Mouse (Mus musculus) intestine, embryonic 15.5 days (tissue): Measurements from ENCODE around the gene Mdfic. TPM values are rescaled to one million over a fixed set of nuclear protein-coding genes. Genes with fewer than 3 reads are reported as not detected.
"Not testable (repeated sequence)": the region's sequence is repeated elsewhere in the genome, so short reads cannot be mapped to it uniquely, and the experiment has no call there.

Experiments used
- ATAC-seq: fragments of 200-750 bp; cut with Nextera tagmentation; 2 replicates; pipeline ENCODE4 v1.8.0; 2017; ENCODE audit warnings: moderate TSS enrichment, moderate library complexity
- H3K27ac ChIP-seq: fragments of 300-500 bp; sonication (generic); 2 replicates; pipeline ENCODE4 v1.5.1; 2015; ENCODE audit warnings: mild to moderate bottlenecking, inconsistent platforms
- H3K27me3 ChIP-seq: fragments of 300-500 bp; sonication (generic); replicated peaks from 2 replicates; pipeline ENCODE4 v1.6.1; 2015; ENCODE audit warnings: inconsistent platforms
- H3K36me3 ChIP-seq: fragments of 300-500 bp; sonication (generic); 2 replicates; pipeline ENCODE4 v1.6.1; 2015; ENCODE audit warnings: inconsistent platforms
- H3K4me1 ChIP-seq: fragments of 300-500 bp; sonication (generic); replicated peaks from 2 replicates; pipeline ENCODE4 v1.6.1; 2015; ENCODE audit warnings: inconsistent platforms
- H3K4me2 ChIP-seq: fragments of 300-500 bp; sonication (generic); replicated peaks from 2 replicates; pipeline ENCODE4 v1.6.1; 2015; ENCODE audit warnings: mild to moderate bottlenecking, inconsistent platforms
- H3K4me3 ChIP-seq: fragments of 300-500 bp; sonication (generic); replicated peaks from 2 replicates; pipeline ENCODE4 v1.5.1; 2015; ENCODE audit warnings: inconsistent platforms
- H3K9ac ChIP-seq: fragments of 300-500 bp; sonication (generic); 2 replicates; pipeline ENCODE4 v1.6.1; 2015; ENCODE audit warnings: inconsistent platforms
- H3K9me3 ChIP-seq: fragments of 300-500 bp; sonication (generic); 2 replicates; pipeline ENCODE4 v1.6.1; 2016; ENCODE audit warnings: inconsistent platforms
- WGBS: fragments of 180-500 bp; shearing (Covaris S2); methylation state at CpG from one replicate; pipeline ENCODE4 v1.1.7; 2015; 5-methylcytosine and 5-hydroxymethylcytosine counted together
- polyA plus RNA-seq: library from polyadenylated mRNA; unstranded; fragments of >200 nt; fragmentation: Nextera tagmentation; extraction: Ambion mirVana; gene quantifications from 2 replicates; pipeline ENCODE4 v1.2.1, GENCODE M21; 2015

Gene Mdfic
- 4.1 and 4.5 TPM in 2 replicates for polyA plus RNA-seq

GRCm38 (mm10) chr6:15720461-15720817 lies at the start of gene Mdfic:
TSS of gene Mdfic (plus strand) at chr6:15720661.
- Histone ChIP-seq H3K36me3 (no peaks in the 10 kb centered on the region), H3K27ac (peak within 1 kb of the TSS; percentile 84), H3K4me1 (no peaks in the 10 kb centered on the region), H3K9me3 (no peaks in the 10 kb centered on the region), H3K4me3 (peak within 1 kb of the TSS; percentile 76), H3K9ac (peak within 1 kb of the TSS; percentile 79), H3K4me2 (peak within 1 kb of the TSS; percentile 84), H3K27me3 (no peaks in the 10 kb centered on the region)
- WGBS = 2% methylated on average over 16 of the region's 16 CpGs
- peak; percentile 62 for ATAC-seq

DNA sequence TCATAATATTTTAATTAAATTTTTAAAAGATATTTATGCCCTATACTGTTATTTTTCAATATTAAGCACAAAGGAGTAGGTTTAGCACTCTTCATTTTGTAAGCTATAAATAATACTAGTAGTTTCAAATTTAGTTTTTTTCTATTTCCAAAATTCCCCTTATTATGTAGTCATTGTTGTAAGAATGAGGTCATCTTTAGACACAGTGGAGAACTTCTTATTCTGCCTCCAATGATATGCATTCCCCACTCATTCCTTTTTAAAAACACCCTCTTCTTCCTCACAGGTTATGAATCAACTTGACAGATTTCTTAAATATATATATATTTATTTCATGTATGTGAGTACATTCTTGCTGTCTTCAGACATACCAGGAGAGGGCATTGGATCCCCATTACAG lies 49.1 kb upstream of the Mdfic start:
- H3K4me2 ChIP-seq = no peak overlapping the region
- H3K9ac ChIP-seq = no peak overlapping the region
- H3K27ac ChIP-seq = no peak overlapping the region
- no peaks in the 10 kb centered on the region for H3K36me3 ChIP-seq
- ATAC-seq = no peak
- no peaks in the 10 kb centered on the region for H3K27me3 ChIP-seq
- no peak overlapping the region for H3K4me3 ChIP-seq
- no peaks in the 10 kb centered on the region for H3K9me3 ChIP-seq
- H3K4me1 ChIP-seq = no peaks in the 10 kb centered on the region

DNA sequence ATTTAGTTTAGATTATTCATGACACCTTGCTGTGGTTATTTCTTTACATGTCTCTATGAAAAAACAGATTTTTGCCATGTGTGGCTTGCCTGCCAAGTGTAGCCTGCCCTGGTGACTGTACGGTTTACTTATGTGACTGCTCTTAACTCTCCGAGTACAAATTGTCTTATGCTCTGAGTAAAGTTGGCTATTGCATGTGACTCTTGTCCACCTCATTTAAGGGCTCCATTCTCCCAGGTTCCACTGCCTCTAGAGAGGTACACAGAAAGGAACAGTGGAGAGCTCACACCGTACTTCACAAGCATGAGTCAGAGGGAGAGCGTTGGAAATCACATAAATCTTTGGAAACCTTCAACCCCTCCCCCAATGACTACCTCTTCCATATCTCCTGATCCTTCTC lies 10.4 kb upstream of the Mdfic start:
- H3K27me3 ChIP-seq = no peaks in the 10 kb centered on the region
- no peak overlapping the region for H3K4me2 ChIP-seq
- H3K27ac ChIP-seq = no peak overlapping the region
- WGBS = 83% methylated on average over 4 of the region's 4 CpGs
- H3K36me3 ChIP-seq = no peaks in the 10 kb centered on the region
- no peak overlapping the region for H3K9ac ChIP-seq
- H3K4me1 ChIP-seq = no peaks in the 10 kb centered on the region
- H3K9me3 ChIP-seq = no peaks in the 10 kb centered on the region
- no peak overlapping the region for H3K4me3 ChIP-seq
- no peak for ATAC-seq

- WGBS = 90% methylated on average over 7 of the region's 7 CpGs
- Histone ChIP-seq H3K36me3 (no peaks in the 10 kb centered on the region), H3K9me3 (no peaks in the 10 kb centered on the region), H3K4me2 (no peak overlapping the region), H3K9ac (no peak overlapping the region), H3K27ac (no peak overlapping the region), H3K27me3 (no peaks in the 10 kb centered on the region), H3K4me1 (no peaks in the 10 kb centered on the region), H3K4me3 (no peak overlapping the region)
- no peak for ATAC-seq
Observed at GRCm38 (mm10) chr6:15710706-15711105, 9.8 kb upstream of the Mdfic start.

GRCm38 (mm10) chr6:15712860-15713385 lies 7.5 kb upstream of the Mdfic start:
- no peak overlapping the region for H3K9ac ChIP-seq
- no peak overlapping the region for H3K27ac ChIP-seq
- H3K36me3 ChIP-seq = no peaks in the 10 kb centered on the region
- H3K4me2 ChIP-seq = no peak overlapping the region
- no peaks in the 10 kb centered on the region for H3K4me1 ChIP-seq
- no peaks in the 10 kb centered on the region for H3K27me3 ChIP-seq
- WGBS = 68% methylated on average over 2 of the region's 2 CpGs
- ATAC-seq = no peak
- no peak overlapping the region for H3K4me3 ChIP-seq
- no peaks in the 10 kb centered on the region for H3K9me3 ChIP-seq

- H3K4me2 ChIP-seq, H3K4me3 ChIP-seq, H3K27ac ChIP-seq, H3K4me1 ChIP-seq, H3K9me3 ChIP-seq, H3K36me3 ChIP-seq, ATAC-seq, H3K9ac ChIP-seq, H3K27me3 ChIP-seq: not testable (repeated sequence)
- 90% methylated on average over 1 of the region's 1 CpGs for WGBS
Observed at GRCm38 (mm10) chr6:15714036-15714435, 6.4 kb upstream of the Mdfic start.

GRCm38 (mm10) chr6:15714996-15715844 lies 5.2 kb upstream of the Mdfic start:
- WGBS = 83% methylated on average over 2 of the region's 2 CpGs
- Histone ChIP-seq H3K4me1 (no peaks in the 10 kb centered on the region), H3K4me3 (no peak overlapping the region), H3K27ac (no peak overlapping the region), H3K9ac (no peak overlapping the region), H3K36me3 (no peaks in the 10 kb centered on the region), H3K27me3 (no peaks in the 10 kb centered on the region), H3K9me3 (no peaks in the 10 kb centered on the region), H3K4me2 (no peak overlapping the region)
- ATAC-seq = no peak

- Histone ChIP-seq H3K4me2 (no peak overlapping the region), H3K9ac (0 out of 2 replicates have a peak overlapping the region, but pooled peaks have one; percentile 79), H3K4me1 (no peaks in the 10 kb centered on the region), H3K4me3 (no peak overlapping the region), H3K27me3 (no peaks in the 10 kb centered on the region), H3K9me3 (no peaks in the 10 kb centered on the region), H3K36me3 (no peaks in the 10 kb centered on the region), H3K27ac (no peak overlapping the region)
- ATAC-seq = peak; percentile 79
- 52% methylated on average over 6 of the region's 6 CpGs for WGBS
Observed at GRCm38 (mm10) chr6:15719919-15720318, 542 bp upstream of the Mdfic start.

GRCm38 (mm10) chr6:15720818-15721715 lies 606 bp downstream of the Mdfic start:
- peak overlapping the region; percentile 76 for H3K4me3 ChIP-seq
- H3K36me3 ChIP-seq = no peaks in the 10 kb centered on the region
- H3K4me2 ChIP-seq = peak overlapping the region; percentile 84
- no peaks in the 10 kb centered on the region for H3K27me3 ChIP-seq
- no peaks in the 10 kb centered on the region for H3K4me1 ChIP-seq
- under 1% methylated on average over 60 of the region's 60 CpGs for WGBS
- ATAC-seq = peak; percentile 84
- peak overlapping the region; percentile 79 for H3K9ac ChIP-seq
- peak overlapping the region; percentile 84 for H3K27ac ChIP-seq
- H3K9me3 ChIP-seq = no peaks in the 10 kb centered on the region

DNA sequence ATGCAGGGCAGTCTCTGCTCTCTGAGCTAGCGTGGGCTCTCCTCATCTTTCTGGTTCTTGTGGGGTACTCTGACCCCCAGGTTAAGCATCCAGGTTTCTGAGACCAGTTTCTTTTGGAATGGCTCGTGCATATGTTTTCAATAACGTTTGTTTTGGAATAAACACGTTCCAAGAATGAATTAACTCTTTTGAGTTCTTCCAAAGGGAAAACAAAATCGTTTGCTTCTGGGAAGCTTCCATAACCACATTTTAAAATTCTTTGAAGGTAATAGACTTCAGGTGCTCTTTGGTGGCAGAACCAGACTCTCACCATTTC lies 1.2 kb downstream of the Mdfic start:
- no peak for ATAC-seq
- H3K27me3 ChIP-seq = no peaks in the 10 kb centered on the region
- no peaks in the 10 kb centered on the region for H3K36me3 ChIP-seq
- WGBS = 18% methylated on average over 5 of the region's 5 CpGs
- H3K9me3 ChIP-seq = no peaks in the 10 kb centered on the region
- no peaks in the 10 kb centered on the region for H3K4me1 ChIP-seq
- H3K4me2 ChIP-seq = peak overlapping the region; percentile 84
- H3K4me3 ChIP-seq = peak overlapping the region; percentile 76
- no peak overlapping the region for H3K27ac ChIP-seq
- H3K9ac ChIP-seq = peak overlapping the region; percentile 79

DNA sequence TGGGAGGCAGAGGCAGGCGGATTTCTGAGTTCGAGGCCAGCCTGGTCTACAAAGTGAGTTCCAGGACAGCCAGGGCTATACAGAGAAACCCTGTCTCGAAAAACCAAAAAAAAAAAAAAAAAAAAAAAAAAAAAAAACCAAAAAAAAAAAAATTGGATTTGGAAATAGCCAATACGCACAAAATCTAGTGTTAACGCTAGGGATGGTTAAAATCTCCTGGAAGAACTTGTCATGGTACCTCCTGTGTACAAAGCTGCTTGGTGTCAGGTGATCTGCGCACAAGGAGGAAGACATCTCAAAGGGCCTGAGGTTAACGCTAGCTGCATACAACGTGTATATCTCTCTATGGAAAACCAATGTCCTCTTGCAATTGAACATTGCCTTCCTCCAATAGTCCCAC lies 2.2 kb downstream of the Mdfic start:
- not testable (repeated sequence) for H3K4me2 ChIP-seq, H3K9me3 ChIP-seq, H3K27me3 ChIP-seq, H3K36me3 ChIP-seq, H3K9ac ChIP-seq, H3K27ac ChIP-seq, H3K4me1 ChIP-seq, ATAC-seq, H3K4me3 ChIP-seq
- WGBS = 94% methylated on average over 7 of the region's 8 CpGs

- Histone ChIP-seq H3K9me3 (no peaks in the 10 kb centered on the region), H3K27ac (no peak overlapping the region), H3K4me3 (no peak overlapping the region), H3K9ac (no peak overlapping the region), H3K4me2 (no peak overlapping the region), H3K27me3 (no peaks in the 10 kb centered on the region), H3K36me3 (no peaks in the 10 kb centered on the region), H3K4me1 (no peaks in the 10 kb centered on the region)
- ATAC-seq = no peak
- 75% methylated on average over 4 of the region's 4 CpGs for WGBS
Observed at GRCm38 (mm10) chr6:15724304-15724703, 3.8 kb downstream of the Mdfic start.
